Mouse (Mus musculus): ENCODE measurements around the gene Tenm2. TPM values are rescaled to one million over a fixed set of nuclear protein-coding genes. Genes with fewer than 3 reads are reported as not detected.

The Tenm2 gene
- total RNA-seq, 2 experiments from 2014 or later = 0.42 to 2.3 TPM

GRCm38 (mm10) chr11:36902302-36902701, 333.5 kb downstream of the Tenm2 start:
- DNase-seq = no peak

- no peak for DNase-seq
Observed at GRCm38 (mm10) chr11:36893061-36893460, 342.7 kb downstream of the Tenm2 start.

DNA sequence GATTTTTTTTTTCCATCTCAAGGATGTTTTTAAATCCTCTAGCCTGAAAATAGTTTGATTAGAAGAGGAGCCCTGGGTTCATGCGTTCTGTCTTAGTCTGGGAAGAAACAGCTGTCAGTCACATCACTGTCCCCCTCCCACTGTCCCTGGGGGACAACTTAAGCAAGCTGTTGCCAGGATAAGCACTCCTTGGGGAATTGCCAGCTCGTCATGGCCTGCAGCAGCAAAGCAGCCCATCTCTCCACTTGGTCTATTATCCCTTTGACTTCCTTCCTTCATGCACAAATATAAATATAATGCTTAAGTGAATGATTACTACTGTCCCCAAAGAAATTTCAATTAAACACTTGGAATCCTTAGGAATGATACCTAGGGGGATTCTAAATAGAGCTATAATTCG, 344.7 kb downstream of the Tenm2 start:
- DNase-seq = no peak

- peak; percentile 10 for DNase-seq
Observed at GRCm38 (mm10) chr11:36887490-36887889, 348.3 kb downstream of the Tenm2 start.

DNA sequence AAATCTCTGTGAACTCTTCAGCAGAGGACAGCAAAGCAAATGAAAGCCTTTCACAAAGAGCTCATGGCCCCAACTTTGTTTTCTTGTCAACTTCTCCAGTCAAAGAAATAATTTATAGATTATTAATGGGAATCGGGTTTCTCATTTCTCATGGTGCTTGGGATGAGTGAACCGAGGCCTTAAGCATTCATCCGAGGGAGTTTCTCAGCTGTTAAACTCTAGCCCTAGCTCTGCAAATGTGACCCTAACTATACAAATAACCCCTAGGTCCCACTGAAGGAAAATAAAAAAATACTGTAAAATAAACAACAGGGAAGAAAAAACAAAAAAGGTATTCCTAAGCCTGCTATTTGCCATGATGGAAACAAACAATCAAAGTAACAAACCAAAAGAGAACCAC, 349.6 kb downstream of the Tenm2 start:
- DNase-seq = no peak

DNA sequence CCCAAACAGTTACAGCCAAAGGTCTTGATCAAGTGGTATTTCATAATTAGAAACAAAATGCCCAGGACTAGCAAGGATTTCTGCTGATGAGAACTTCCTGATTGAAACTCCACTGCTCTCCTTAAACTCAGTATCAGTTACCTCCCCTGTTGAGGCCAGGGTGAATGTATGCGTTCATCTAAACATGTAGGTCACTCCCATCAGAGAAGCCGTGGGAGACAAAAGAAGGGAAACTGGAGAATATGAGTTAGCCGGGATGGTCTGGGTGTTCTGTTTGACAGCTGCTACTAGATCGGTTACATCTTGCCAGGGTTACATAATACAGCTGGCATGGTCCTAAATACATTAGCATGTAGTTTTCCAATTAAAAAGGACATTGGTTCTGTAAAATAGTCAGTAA, 362.8 kb downstream of the Tenm2 start:
- DNase-seq = no peak

DNA sequence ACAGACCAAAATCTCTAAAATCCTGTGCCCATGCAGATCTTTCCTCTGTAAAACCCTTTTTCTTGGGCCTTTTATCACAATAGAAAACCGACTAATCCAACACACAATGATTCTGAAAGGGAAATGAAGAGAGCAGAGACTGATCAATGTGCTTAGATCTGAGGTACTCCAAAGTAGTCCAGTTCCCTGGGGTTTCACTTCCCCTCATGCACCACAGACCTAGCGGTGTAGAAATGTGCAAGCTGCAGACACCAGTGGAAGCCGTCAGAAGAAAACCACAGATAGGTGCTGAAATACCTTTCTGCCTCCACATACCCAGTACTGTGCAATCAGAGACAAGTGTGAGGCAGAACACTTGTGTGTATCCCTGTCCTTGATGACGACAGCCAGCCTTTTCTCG, 365.2 kb downstream of the Tenm2 start:
- DNase-seq = no peak

- no peak for DNase-seq
Observed at GRCm38 (mm10) chr11:36851690-36852089, 384.1 kb downstream of the Tenm2 start.

- DNase-seq = no peak
Observed at GRCm38 (mm10) chr11:36847451-36847850, 388.3 kb downstream of the Tenm2 start.

DNA sequence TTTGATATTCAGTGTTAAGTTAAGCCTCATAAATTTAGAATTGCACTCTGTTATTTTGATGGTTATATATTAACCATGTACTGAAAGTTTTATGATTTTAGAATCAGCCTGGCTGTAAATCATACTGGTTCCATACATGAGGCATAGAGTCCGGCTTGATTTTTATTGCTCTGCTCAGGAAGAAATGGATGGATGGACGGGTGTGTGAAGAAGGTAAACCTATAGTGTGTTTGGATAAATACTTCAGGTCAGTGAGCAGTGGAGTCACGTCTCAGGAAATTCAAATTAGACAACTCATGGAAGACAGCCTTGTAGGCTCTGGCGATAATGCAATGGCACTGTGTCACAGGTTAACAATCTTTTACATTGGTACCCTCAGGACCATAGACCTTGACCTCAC, 402.9 kb downstream of the Tenm2 start:
- no peak for DNase-seq

GRCm38 (mm10) chr11:36831511-36831910, 404.3 kb downstream of the Tenm2 start:
- no peak for DNase-seq

DNA sequence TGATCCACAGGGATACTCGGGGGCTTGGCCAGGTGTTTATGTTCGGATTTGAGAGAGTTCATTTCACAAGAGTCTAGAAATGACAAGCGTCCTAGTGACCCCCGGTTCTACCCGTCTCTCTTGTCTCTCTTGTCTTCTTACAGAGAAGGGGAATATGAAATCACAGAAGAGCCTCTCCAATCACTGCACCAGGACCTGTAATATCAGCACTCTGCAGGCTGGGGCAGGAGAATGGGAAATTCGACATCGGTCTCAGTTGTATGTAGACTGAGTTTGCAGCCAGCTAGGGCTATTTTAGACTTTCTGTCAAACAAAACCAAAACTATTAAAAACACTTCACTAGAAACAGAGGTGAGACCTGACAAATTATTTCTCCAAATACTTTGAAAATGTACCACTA, 411.1 kb downstream of the Tenm2 start:
- no peak for DNase-seq

GRCm38 (mm10) chr11:36804615-36805014, 431.1 kb downstream of the Tenm2 start:
- no peak for DNase-seq

DNA sequence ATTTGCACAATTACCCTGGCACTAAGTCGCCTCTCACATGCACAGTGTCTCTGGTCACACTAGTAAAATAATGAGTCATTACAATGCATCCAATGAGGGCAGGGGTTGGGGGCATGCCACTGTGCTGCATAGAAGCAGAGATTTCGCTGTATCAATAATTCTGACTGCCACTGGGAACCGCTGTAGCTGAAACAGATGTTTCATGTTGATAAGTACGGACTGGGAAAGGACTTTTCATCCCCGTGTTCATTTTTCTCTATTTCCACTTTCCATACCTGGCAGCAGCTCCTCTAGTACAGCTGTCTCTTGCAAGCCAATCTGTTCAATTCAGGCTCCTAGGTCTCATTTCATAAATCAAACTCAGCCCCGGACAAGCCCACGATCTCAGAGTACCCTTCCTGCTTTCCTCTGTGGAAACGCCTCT, 433.5 kb downstream of the Tenm2 start:
- DNase-seq = no peak

- DNase-seq = no peak
Observed at GRCm38 (mm10) chr11:36801683-36802082, 434.1 kb downstream of the Tenm2 start.

DNA sequence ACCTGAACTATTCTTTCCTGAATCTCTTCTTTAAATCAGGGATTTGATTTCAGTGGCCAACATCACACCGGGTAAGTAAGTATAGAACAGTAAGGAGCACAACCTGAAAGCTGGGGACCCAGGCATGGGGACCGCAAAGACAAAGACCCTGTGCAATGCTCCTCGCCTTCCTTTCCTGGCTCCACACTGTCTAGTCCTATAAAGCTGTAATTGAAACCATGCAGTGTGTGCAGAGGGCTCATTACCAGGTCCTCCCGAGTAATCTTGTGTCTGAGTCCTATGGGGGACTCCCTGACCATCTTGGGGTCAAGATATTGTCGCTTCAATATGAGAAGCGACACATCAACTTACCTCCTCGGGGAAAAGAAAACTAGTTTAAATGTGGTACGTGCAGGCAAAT, 436.4 kb downstream of the Tenm2 start:
- no peak for DNase-seq

GRCm38 (mm10) chr11:36758009-36758408, 477.8 kb downstream of the Tenm2 start:
- DNase-seq = no peak

DNA sequence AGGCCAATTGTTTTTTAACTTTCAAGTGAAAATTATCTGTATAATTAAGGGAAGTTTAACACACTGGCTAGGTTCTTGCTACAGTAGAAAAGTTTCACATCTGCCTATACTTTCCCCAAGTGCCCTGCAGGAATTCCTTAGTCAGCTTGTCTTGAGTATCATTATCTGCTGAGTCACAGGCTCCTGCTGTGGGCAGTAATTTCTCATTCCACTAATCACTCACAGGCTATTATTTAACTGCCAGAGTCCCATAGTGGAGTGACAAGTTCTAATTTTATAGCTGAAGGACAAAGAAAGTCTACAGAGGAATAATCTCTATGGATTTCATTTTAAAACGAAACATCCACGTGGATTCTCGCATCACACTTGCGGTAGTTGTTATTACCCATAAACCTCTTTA, 489.5 kb downstream of the Tenm2 start:
- DNase-seq = no peak

DNA sequence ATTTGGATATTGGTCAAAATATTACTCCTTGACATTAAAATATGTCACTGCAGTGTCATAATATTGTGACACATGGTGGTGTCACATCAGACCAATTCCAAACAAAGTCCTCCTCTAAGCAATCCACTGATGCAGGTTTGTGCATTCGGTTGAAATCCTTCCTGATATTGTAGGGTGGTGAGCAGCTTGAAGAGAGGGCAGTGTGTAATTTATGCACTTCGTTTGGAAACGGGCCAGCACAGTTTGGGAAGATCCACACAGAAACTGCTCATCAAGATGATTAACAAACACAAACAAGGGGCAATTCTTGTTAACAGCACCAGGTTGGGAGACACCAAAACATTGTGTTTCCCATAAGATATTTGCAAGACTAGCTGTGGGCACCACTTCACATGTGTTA, 508.0 kb downstream of the Tenm2 start:
- DNase-seq = no peak

DNA sequence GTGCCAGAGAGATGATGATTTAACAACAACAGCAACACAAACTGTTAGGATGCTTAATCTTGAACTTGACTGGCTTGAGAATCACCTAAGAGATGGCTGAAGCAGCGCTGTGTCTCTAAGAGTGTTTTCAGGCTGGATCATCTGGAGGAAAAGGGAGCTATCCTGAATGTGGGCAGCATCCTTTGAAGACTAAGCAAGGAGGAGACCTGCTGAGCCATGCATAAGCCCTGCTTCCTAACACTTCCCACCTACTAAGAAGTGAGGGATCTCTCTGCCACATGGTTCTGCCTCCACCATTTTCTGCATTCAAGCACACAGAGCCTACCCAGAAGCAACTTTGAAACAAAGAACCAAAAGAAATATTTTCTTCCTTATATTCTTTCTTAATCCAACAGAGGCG, 532.9 kb downstream of the Tenm2 start:
- DNase-seq = no peak

DNA sequence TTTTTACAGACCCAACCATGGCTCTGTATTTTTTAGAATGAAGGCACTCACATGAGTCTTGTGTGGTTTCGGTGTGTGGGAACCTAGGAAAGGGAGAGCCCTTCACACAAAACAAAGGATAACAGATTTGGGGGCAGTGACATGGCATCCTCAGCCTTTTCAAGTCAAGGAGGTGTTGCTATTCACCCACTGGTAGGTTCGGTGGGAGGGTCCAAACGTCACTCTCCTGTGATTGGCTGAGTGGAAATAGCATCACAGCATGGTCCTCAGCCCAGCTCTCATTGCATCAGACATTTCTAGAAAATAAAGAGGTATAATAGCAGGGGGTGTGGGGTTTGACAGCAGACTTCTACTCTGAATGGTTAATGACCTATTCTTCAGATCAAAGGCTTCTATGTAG, 534.8 kb downstream of the Tenm2 start:
- no peak for DNase-seq

DNA sequence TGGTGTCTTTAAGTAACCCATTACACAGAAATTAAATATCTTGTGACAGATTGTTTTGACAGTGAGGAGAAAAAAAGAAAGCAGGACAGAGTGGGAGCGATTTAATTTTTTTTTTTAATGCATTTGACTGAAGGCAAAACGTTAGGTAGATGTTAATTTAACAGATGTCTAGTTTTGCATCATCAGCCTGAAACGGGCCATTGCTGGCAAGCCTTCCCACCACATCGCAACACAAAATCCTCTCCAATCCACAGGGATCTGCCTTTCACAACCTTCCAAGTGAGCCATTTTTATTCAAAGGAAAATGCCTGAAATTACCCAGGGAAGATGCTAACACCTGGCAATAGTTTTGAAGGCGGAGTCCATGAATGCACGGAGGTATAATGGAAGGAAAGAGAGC, 535.6 kb downstream of the Tenm2 start:
- no peak for DNase-seq

GRCm38 (mm10) chr11:36698268-36698667, 537.5 kb downstream of the Tenm2 start:
- DNase-seq = no peak

GRCm38 (mm10) chr11:36697816-36698215, 537.9 kb downstream of the Tenm2 start:
- DNase-seq = no peak

DNA sequence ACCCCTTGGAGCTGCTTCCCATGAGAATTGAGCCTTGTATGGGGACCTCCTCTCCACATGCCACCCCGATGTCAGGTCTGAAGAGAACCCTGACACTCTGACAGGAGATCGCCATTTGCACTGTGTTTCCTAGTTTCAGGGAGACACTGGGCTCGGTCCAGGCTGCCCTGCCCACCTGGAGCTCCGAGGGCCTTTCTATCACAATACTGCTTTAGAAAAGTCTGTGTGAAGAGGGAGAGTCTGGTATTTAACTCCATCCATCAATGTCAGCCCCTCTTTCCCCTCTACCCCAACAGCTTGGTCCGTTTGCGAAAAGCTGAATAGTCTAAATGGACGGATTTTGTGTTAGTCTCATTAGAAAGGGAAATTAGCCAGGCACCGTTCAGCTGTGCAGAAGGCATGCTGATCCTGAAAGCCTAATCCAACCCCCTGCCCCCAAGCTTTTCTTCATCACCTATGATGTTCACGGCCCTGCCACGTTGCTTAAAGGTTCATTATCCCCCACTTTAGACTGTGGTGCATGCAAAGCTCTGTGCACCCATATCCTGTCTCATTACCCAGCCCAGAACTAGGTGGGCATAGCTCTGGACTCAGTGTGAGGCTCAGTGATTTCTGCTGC, 538.6 kb downstream of the Tenm2 start:
- DNase-seq = no peak
